Mouse (Mus musculus): Measurements from ENCODE around the gene Ap2m1.

The Ap2m1 gene

GRCm38 (mm10) chr16:20535296-20536080 is at the start of gene Ap2m1:
Gene Ap2m1, plus strand, starts transcription at chr16:20535478.
- peak; percentile 31; the same call in 1 of the 2 replicates for TF ChIP-seq GATA4 (IDR thresholded peaks at IDR 0.05; ENCODE audit: insufficient replicate concordance, low read length)

- no peak for TF ChIP-seq GATA4 (IDR thresholded peaks at IDR 0.05; ENCODE audit: insufficient replicate concordance, low read length)
These were observed 49.2 kb upstream of the Ap2m1 start for GRCm38 (mm10) chr16:20486048-20486447.

GRCm38 (mm10) chr16:20488151-20488550 is 47.1 kb upstream of the Ap2m1 start:
- no peak for TF ChIP-seq GATA4 (IDR thresholded peaks at IDR 0.05; ENCODE audit: insufficient replicate concordance, low read length)

DNA sequence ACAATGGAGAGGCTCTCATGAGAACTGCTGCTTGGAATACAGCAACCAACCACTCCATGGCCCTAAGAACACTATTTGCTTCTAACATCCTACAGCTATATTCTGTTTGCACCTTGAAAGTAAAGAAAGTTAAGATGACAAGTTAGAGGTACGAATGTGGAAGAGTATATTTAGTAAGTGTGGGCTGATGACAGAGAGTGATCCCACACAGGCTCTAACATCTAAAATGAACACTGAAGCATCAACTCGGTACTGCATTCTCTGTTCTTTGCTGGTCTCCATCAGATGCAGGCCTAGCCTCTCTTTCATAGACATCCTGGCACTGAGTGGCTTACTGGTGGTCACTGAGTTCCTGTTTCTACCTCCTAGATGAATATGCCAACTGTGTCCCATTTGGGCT is 46.0 kb upstream of the Ap2m1 start:
- no peak for TF ChIP-seq GATA4 (IDR thresholded peaks at IDR 0.05; ENCODE audit: insufficient replicate concordance, low read length)

DNA sequence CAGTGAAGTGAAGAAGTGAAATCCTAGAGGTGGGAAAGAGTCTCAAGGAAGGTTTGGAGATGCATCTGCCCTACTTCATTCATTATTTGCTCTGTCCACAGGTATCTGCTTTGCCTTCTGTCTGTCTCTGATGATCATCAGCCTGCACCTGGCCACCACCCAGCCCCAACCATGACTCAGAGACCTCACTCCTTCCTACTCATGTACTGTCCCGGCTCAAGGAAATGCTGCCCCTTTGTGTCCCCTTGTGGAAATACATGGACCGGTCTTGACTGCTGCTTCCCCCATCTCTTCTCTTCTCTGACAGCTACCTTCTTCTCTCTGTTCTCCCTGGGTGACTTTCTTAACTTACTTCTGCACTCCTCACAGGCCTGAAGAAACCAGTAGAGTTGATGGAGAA is 44.7 kb upstream of the Ap2m1 start:
- no peak for TF ChIP-seq GATA4 (IDR thresholded peaks at IDR 0.05; ENCODE audit: insufficient replicate concordance, low read length)

DNA sequence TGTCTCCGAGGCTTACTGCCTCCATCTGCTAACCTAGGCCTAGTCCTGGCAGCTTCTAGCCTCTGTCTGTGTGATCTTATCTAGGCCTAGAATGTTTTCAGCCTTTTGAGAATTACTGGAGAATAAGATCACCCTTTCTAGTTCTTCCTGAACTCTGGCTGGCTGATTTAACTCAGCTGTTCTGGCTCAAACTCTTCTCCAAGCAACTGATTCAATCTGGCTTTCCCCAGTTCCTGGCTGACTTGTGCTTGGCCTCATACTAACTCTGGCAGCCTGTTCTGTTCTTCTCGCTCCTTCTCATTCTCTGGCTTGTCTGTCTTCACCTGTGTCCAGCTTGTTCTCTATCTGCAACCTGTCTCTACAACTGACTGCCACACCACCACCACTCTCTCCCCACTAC is 44.0 kb upstream of the Ap2m1 start:
- TF ChIP-seq GATA4 (IDR thresholded peaks at IDR 0.05; ENCODE audit: insufficient replicate concordance, low read length) = no peak

GRCm38 (mm10) chr16:20493452-20493851 is 41.8 kb upstream of the Ap2m1 start:
- TF ChIP-seq GATA4 (IDR thresholded peaks at IDR 0.05; ENCODE audit: insufficient replicate concordance, low read length) = no peak

GRCm38 (mm10) chr16:20496671-20497600 is 38.3 kb upstream of the Ap2m1 start:
- no peak for TF ChIP-seq GATA4 (IDR thresholded peaks at IDR 0.05; ENCODE audit: insufficient replicate concordance, low read length)

DNA sequence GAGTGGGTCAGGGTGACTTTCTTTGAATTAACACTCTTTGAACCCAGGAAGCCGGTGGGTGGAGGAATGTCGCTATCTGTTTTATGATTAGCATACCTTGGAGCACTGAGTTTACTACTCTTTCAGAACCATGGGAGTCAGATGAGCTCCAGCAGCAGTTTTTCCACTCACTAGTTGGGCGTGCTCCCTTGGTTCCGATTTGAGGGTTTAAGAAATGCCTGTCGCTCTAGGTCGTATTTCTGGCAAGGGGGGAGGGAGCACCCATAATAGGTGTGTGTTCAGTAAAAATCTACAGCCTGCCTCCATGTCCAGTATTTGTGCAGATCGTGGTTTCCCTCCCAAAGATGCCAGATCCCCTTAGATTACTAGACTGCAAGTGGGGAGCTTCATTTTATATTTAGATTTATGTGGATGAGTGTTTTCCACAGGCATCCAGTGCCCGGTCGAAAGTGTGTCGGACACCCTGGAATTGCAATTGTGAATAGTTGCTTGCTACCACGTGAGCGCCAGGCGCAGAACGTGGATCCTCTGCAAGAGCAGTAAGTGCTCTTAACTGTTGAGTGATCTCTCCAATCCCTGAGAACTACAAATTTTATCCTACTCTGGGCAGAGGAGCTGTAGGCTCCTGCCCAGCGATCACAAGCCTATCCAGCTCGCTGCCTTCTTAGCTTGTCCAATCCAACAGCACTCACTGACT is 37.1 kb upstream of the Ap2m1 start:
- TF ChIP-seq GATA4 (IDR thresholded peaks at IDR 0.05; ENCODE audit: insufficient replicate concordance, low read length) = no peak

GRCm38 (mm10) chr16:20498677-20499475 is 36.4 kb upstream of the Ap2m1 start, which contains the start of gene Eif2b5:
Gene Eif2b5, plus strand, starts transcription at chr16:20498817.
- TF ChIP-seq GATA4 (IDR thresholded peaks at IDR 0.05; ENCODE audit: insufficient replicate concordance, low read length) = no peak

- TF ChIP-seq GATA4 (IDR thresholded peaks at IDR 0.05; ENCODE audit: insufficient replicate concordance, low read length) = no peak
These were observed 29.3 kb upstream of the Ap2m1 start for GRCm38 (mm10) chr16:20506000-20506399.

- no peak for TF ChIP-seq GATA4 (IDR thresholded peaks at IDR 0.05; ENCODE audit: insufficient replicate concordance, low read length)
These were observed 25.9 kb upstream of the Ap2m1 start for GRCm38 (mm10) chr16:20509349-20509748.

DNA sequence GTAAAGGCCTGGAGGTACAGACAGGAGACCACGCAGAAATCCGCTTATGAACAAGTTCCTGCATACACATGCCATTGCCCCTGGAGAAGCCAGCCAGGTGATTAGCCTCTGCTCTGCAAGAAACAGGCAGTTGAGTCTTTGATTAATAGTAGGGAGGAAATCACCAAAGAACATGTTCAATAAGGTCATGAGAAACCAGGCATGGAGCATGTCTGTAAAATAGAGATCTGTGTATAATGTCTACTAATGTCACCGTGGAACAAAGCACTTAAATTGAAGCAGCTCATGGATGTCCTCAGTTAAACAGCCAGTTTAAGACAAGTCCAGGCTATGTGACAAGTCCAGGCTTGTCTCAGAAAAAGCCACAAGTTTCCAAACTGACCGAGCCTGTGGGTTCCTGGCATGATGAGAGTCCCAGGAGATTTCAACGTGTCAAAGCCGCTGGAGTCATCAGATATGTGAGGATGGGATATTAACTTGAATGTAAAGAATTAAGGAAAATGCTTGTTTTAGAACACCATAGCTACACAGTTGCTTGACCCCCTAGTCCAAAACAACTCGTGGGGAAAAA is 23.9 kb upstream of the Ap2m1 start:
- TF ChIP-seq GATA4 (IDR thresholded peaks at IDR 0.05; ENCODE audit: insufficient replicate concordance, low read length) = no peak

DNA sequence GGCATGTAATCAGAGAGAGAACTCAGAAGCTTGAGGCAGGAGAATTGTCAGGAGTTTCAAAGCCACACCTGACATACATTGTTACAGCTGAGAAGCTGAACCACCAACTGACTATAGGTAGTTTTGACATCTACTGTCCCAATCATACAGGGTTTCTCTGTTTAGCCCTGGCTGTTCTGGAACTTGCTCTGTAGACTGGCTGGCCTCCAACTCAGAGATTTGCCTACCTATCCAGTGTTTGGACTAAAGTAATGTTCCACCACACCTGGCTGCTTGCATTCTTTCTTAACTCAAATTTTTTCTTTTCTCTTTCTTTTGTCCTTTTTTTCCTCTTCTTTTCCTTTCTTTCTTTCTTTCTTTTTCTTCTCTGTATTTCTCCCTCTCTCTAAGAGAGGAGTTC is 19.2 kb upstream of the Ap2m1 start:
- TF ChIP-seq GATA4 (IDR thresholded peaks at IDR 0.05; ENCODE audit: insufficient replicate concordance, low read length) = no peak
